Mouse (Mus musculus): ENCODE results near the gene Epo.

Epo gene

GRCm38 (mm10) chr5:137533117-137533827 is at the start of gene Epo, which contains the start of gene Gnb2:
TSS of gene Epo (minus strand) at chr5:137533242.
TSS of gene Gnb2 (minus strand) at chr5:137533510.
- peak; percentile 94 for DNase-seq (ENCODE audit: low spot score)

GRCm38 (mm10) chr5:137582702-137583101 is 49.7 kb upstream of the Epo start:
- no peak for DNase-seq (ENCODE audit: low spot score)

GRCm38 (mm10) chr5:137580246-137580645 is 47.2 kb upstream of the Epo start:
- no peak for DNase-seq (ENCODE audit: low spot score)

GRCm38 (mm10) chr5:137574470-137574901 is 41.4 kb upstream of the Epo start:
- DNase-seq (ENCODE audit: low spot score), result no peak

- DNase-seq (ENCODE audit: low spot score), result no peak
Measured at GRCm38 (mm10) chr5:137570691-137571586, 37.9 kb upstream of the Epo start.

GRCm38 (mm10) chr5:137570181-137570580 is 37.1 kb upstream of the Epo start:
- DNase-seq (ENCODE audit: low spot score), result no peak

GRCm38 (mm10) chr5:137569665-137570064 is 36.6 kb upstream of the Epo start, which contains the start of gene Tfr2:
TSS of gene Tfr2 (plus strand) at chr5:137569840.
- peak; percentile 36 for DNase-seq (ENCODE audit: low spot score)

- DNase-seq (ENCODE audit: low spot score), result no peak
Measured at GRCm38 (mm10) chr5:137569031-137569430, 36.0 kb upstream of the Epo start.

- DNase-seq (ENCODE audit: low spot score), result no peak
Measured at GRCm38 (mm10) chr5:137568223-137568798, 35.3 kb upstream of the Epo start.

- no peak for DNase-seq (ENCODE audit: low spot score)
Measured at GRCm38 (mm10) chr5:137566416-137566815, 33.4 kb upstream of the Epo start.

- DNase-seq (ENCODE audit: low spot score), result no peak
Measured at GRCm38 (mm10) chr5:137565744-137566143, 32.7 kb upstream of the Epo start.

- DNase-seq (ENCODE audit: low spot score), result no peak
Measured at GRCm38 (mm10) chr5:137562965-137563364, 29.9 kb upstream of the Epo start.

- no peak for DNase-seq (ENCODE audit: low spot score)
Measured at GRCm38 (mm10) chr5:137561556-137561955, 28.5 kb upstream of the Epo start.

GRCm38 (mm10) chr5:137553898-137554297 is 20.9 kb upstream of the Epo start:
- no peak for DNase-seq (ENCODE audit: low spot score)

GRCm38 (mm10) chr5:137553411-137553837 is 20.4 kb upstream of the Epo start, which contains the start of gene Actl6b:
TSS of gene Actl6b (plus strand) at chr5:137553517.
- peak; percentile 12 for DNase-seq (ENCODE audit: low spot score)

GRCm38 (mm10) chr5:137553000-137553399 is 20.0 kb upstream of the Epo start:
- DNase-seq (ENCODE audit: low spot score), result no peak

- peak; percentile 27 for DNase-seq (ENCODE audit: low spot score)
Measured at GRCm38 (mm10) chr5:137551119-137551518, 18.1 kb upstream of the Epo start.

GRCm38 (mm10) chr5:137549840-137550239 is 16.8 kb upstream of the Epo start:
- no peak for DNase-seq (ENCODE audit: low spot score)

- no peak for DNase-seq (ENCODE audit: low spot score)
Measured at GRCm38 (mm10) chr5:137545596-137545995, 12.6 kb upstream of the Epo start.

- DNase-seq (ENCODE audit: low spot score), result no peak
Measured at GRCm38 (mm10) chr5:137544926-137545325, 11.9 kb upstream of the Epo start.

GRCm38 (mm10) chr5:137541768-137542540 is 8.9 kb upstream of the Epo start:
- no peak for DNase-seq (ENCODE audit: low spot score)

- DNase-seq (ENCODE audit: low spot score), result no peak
Measured at GRCm38 (mm10) chr5:137540991-137541390, 7.9 kb upstream of the Epo start.

Measured in T-cell, adult 2 months (primary cell).